Mouse (Mus musculus) spleen, adult 12 weeks (tissue): ENCODE measurements around the gene Kmt2b.

Source experiments
- DNase-seq: peaks from one replicate; pipeline ENCODE4 v3.0.0; 2022; ENCODE audit warnings: low spot score

Kmt2b gene

DNA sequence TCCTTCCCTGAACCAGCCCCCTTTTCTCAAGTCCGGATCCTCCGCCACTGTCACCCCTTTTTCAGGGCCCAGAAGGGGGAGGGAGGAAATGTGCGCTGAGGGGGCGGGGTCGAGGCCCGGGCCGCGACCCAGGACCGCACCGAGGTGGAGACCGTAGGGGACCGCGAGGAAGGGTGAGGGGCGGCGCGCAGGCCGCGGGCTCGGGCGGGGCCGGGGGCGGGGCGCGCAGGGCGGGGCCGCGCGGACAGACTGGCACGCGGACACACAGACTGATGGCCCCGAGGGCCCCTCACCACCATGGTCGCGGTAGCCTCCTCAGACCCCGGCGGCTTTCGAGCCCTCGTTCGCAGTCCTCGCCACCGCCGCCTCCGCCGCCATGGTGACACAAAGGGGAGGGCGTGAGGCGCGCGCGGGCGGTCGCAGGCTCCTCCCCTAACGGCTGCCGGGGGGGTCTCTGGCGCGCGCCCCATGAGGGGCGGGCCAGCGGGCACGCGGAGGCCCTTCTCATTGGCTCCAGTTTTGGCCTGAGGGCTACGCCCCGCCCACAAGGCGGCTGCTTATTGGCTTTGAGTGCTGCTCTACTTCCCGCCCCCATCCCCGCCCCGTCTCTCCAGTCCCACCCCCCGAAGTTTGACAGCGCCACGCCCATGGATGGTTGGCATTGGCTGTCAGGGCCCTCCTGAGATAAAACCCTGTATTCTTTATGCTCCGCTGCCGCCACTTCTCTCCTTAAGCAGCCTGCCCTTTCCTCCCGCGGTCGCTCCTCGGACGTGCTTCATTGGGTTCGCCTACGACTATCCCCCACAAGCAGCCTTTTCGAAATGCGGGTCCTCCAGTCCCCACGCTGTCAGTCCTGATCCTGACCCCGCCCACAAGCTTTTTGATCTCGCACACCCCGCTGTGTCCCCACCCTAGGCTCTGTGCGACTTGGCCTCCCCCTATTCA is 53.6 kb downstream of the Kmt2b start, which contains the start of gene Arhgap33:
TSS of gene Arhgap33 (minus strand) at position 428 of the 945 bp plus-strand sequence.
- DNase-seq, result peak; percentile 91

DNA sequence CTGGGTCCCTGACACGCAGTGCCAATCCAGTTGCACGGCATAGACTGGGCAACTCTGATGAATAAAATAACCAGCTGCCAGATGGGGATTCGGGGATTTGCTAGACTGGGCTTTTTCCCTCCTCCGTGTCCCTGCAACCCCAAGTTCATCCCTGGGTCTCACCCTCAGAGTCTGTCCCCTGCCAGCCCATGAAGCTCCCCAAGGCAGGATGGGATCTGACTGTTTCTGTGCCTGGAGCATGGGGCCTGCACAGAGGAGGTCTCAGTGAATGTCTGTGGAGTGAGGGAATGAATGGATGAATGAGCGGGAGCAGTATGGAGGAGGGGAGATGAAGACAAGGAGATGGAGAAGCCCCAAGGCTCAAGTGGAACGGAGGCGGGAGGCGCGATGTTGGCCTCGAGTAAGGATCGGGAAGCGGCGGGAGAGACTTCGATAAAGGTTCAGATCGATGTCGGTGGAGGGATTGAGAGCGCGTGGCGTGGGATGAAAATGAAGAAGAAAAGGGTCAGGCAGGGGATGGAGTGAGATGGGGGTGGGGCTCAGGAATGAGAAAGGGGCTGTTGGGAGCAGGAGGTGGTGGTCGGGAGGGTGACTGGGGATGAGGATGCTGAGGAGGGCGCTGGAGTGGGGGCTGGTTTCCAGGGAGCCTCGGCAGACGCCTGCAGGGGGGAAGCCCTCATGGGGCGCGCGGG is 54.4 kb downstream of the Kmt2b start:
- no peak for DNase-seq

DNA sequence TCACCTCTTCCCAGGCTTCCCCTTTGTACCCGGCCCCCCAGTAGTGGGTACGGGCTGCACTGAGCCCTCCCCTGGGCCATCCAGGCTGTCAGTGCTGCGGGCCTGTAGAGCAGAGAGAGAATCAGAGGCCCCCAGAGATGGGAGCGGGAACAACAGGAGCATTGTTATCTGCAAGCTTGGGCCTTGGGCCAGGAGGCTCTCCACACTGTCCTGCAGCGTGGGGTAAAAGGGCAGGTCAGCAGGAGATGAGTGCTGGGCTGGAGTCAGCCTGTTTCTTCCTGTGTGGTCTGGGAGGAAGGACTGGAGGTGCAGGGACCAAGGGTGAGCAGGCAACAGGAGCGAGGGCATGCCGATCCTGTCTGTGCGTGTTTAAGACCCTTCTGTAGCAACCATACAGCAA is 55.6 kb downstream of the Kmt2b start:
- no peak for DNase-seq

DNA sequence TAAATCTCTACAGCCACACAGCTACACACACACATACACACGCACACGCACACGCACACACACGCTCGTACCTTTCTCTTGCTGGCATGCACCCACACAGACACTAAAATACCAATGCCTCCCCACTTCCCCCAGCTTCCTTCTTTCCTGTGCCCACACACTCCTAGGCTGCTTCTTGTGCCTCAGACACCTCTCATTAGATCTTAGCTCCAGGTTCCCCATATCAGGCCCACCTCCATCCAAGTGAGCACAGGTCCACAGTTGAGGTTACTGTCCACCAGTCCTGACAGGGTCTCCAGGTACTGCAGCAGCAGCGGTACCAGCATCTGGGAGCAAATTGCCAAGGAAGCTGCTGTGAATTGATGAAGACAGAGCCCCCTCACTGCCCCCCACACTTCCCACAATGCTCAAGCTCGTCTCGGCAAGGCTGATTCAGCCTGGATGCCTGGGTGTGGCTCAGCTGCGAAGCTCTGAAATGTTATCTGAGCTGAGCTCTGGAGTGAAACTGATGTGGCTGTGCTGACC is 57.2 kb downstream of the Kmt2b start:
- DNase-seq, result no peak

DNA sequence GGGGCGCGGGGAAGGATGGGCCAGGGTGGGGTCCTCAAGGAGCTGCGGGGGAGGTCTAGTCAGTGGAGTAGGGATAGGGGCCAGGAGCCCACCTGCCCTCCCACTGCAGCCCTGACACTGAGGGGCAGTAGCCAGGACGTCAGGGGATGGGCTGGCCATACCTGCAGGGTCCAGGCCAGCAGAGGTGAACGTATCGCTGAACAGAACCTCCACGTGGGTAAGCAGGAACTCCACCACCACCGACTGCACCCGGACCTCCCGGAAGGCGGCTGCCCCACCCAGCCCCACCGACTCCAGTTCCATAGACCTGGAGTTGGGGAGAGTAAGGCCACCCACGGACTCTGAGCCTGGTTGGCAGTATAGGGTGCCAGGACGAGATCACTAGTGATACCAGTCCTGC is 61.5 kb downstream of the Kmt2b start:
- DNase-seq, result no peak

DNA sequence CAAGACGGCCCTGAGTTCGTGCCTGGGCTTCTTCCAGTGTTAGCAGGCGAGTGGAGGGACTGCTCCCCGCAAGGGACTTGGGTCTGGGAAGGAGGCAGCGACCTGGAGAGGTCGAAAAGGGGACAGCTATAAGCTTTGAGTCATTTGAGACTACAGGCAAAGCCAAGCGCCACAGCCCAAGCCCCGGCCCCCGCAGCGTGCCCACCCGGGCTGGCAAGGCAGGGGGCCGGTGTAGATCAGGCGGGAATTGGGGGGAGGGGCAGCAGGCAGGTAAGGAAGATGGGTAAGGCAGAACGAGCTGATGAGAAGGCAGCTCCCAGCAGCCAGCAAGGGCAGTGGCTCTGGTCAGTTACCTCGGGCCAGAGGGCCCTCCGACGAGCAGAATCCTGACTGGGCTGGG is 62.1 kb downstream of the Kmt2b start:
- no peak for DNase-seq

DNA sequence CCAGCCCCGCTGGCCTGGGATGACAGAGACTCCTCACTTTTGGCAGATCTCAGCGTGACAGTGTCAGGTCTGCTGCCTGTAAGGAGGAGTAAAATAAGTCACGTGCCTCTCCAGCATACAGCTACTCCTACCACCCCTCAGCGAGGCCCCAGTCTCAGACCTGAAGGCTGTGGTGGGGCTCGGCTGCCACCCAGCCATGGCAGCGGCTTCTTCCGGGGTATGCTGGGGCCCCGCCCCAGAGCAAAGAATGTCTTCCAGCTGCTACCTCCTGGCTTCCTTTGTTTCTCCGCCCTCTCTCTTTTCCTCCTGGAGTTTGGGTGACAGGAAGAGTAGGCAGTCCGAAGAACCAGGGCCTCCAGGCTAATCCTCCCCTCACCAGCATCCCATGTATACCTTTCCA is 62.6 kb downstream of the Kmt2b start:
- DNase-seq, result no peak

DNA sequence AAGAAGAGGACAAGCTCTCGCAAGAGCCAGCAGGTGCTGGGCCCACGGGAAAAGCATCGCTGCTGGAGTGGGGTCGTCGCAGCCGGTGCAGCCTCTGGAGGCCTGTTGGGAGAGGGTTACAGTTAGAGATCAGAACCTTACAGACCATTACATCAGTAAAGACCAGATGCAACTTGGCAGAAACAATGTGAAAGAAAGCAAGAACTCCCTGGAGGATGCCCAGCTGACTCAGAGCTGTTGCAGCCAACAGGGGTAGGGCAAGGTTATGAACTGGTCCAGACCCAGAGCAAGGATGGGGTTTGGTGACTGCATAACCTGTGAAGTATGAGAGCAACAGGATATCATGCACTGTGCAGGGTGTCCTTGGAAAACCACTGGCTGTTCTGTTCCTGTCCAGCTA is 64.0 kb downstream of the Kmt2b start:
- no peak for DNase-seq

DNA sequence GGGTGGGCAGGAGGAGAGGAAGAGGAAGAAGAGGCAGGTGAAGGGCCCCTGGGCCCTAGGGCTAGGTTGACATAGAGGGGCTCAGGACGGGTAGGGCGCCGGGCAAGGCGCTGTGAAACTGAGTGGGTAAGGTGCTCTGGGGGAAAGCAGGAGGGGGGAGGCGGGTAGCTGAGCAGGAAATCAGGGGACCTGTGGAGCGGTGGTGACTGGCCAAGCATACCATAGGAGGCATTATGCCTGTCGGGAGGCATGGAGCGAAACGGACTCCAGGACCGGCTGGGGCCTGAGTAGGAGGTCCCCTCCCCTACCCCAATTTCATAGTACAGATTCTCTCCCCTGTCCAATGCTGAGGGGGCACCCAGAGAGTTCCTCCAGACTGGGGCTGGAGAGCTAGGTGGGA is 65.7 kb downstream of the Kmt2b start:
- DNase-seq, result no peak

DNA sequence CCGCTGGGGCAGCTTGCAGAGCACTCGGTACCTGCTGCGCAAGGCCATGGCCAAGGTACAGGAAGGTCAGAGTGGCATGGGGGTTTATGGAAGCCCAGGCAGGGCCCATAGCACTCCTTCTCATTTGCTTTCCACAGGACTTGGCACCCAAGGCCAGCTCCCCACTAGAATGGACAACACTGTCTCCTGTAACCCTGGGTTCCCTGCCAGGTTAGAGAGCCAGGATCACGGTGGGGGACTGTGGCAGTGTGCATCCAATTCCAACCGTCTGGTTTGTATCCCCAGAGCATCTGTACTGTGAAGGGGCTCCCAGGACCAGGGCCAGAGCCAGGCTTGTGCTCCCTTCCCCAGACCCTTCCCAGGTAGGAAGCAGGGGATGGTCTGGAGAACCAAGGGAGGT is 67.7 kb downstream of the Kmt2b start:
- DNase-seq, result no peak

DNA sequence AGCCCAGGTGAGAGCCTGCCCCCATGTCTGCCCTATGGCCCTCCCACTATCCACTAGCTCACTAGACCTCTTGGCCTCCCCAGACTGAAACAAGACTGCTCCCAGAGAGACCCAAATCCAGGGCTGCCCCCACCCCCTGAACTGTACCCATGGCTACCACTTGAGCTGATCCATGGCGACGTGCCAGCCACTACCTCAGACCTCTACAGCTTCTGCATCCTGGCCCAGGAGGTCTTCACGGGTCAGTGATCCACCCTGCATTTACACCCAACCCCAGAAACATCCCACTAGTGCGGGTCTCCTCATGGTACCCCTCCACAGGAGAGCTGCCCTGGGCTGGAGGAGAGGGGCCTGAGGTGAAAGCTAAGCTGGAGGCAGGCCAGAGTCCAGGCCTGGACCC is 68.1 kb downstream of the Kmt2b start:
- DNase-seq, result no peak
